23 mouse cellular contexts compared by ENCODE assay signal in the genomic region with DNA sequence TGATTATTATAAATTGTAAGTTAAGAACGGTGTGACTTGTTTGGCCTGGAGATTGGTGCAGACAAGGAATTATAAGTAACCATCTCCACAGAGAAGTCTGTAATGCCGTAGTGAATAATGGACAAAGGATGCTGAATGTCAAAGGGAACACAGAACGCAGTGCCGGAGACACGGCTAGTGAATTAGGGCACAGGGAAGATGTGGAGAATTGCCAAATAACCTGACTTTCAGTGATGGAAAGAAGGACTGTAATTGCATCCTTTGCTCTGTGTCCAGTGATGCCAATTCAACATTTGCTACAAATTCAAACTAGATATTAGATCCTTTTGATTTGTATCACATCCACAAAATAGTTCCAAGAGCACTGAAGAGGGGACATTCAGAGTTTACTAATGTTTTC.
"Had no signal": no experiment of that assay in that cellular context is flagged by ENCODE, and none has a peak within 500 bp of the region (broad histone marks: within the 10 kb centered on the region; RNA-seq: fewer than 3 reads in every experiment).

No protein-coding gene starts in this region.

- H3K27ac ChIP-seq: kidney, postnatal 0 days; layer of hippocampus, adult 2 months; limb, embryonic 10.5 days; limb, embryonic 13.5 days; liver, embryonic 12.5 days; liver, embryonic 15.5 days; lung, embryonic 15.5 days; midbrain, embryonic 10.5 days; midbrain, embryonic 13.5 days; neural tube, embryonic 12.5 days; neural tube, embryonic 15.5 days; stomach, embryonic 15.5 days had no signal

- H3K27me3 ChIP-seq: limb, embryonic 13.5 days; liver, embryonic 12.5 days; liver, embryonic 15.5 days; lung, embryonic 15.5 days; megakaryocyte, embryonic 14.5 days; midbrain, embryonic 13.5 days; neural tube, embryonic 12.5 days; neural tube, embryonic 15.5 days; stomach, embryonic 15.5 days had no signal

- ATAC-seq: liver, embryonic 12.5 days; midbrain, embryonic 13.5 days had no signal

- DNase-seq: kidney, postnatal 25 days; layer of hippocampus, adult 9-11 months; liver; lung, adult 18-20 months; lung, postnatal 10 days; lung, postnatal 36 days; right cerebral cortex, adult 18-20 months; right cerebral cortex, postnatal 25 days; spleen, adult 18-20 months; thymus, postnatal 25 days had no signal

- H3K4me1 ChIP-seq: limb, embryonic 10.5 days; limb, embryonic 13.5 days; liver, embryonic 12.5 days; liver, embryonic 15.5 days; lung, embryonic 15.5 days; megakaryocyte, embryonic 14.5 days; midbrain, embryonic 10.5 days; midbrain, embryonic 13.5 days; neural tube, embryonic 12.5 days; neural tube, embryonic 15.5 days; stomach, embryonic 15.5 days had no signal

- H3K4me3 ChIP-seq: layer of hippocampus, adult 2 months; limb, embryonic 10.5 days; limb, embryonic 13.5 days; liver, embryonic 12.5 days; liver, embryonic 15.5 days; lung, embryonic 15.5 days; megakaryocyte, embryonic 14.5 days; midbrain, embryonic 10.5 days; midbrain, embryonic 13.5 days; neural tube, embryonic 12.5 days; neural tube, embryonic 15.5 days; stomach, embryonic 15.5 days had no signal

- H3K9me3 ChIP-seq: limb, embryonic 10.5 days; limb, embryonic 13.5 days; liver, embryonic 12.5 days; liver, embryonic 15.5 days; lung, embryonic 15.5 days; megakaryocyte, embryonic 14.5 days; midbrain, embryonic 10.5 days; midbrain, embryonic 13.5 days; neural tube, embryonic 12.5 days; neural tube, embryonic 15.5 days; stomach, embryonic 15.5 days had no signal

- H3K9ac ChIP-seq: limb, embryonic 13.5 days; liver, embryonic 12.5 days; liver, embryonic 15.5 days; lung, embryonic 15.5 days; midbrain, embryonic 13.5 days; neural tube, embryonic 12.5 days; neural tube, embryonic 15.5 days; stomach, embryonic 15.5 days had no signal

- H3K4me2 ChIP-seq: limb, embryonic 13.5 days; liver, embryonic 12.5 days; liver, embryonic 15.5 days; lung, embryonic 15.5 days; midbrain, embryonic 13.5 days; neural tube, embryonic 12.5 days; neural tube, embryonic 15.5 days; stomach, embryonic 15.5 days had no signal

- H3K36me3 ChIP-seq: limb, embryonic 10.5 days; limb, embryonic 13.5 days; liver, embryonic 12.5 days; liver, embryonic 15.5 days; lung, embryonic 15.5 days; midbrain, embryonic 10.5 days; midbrain, embryonic 13.5 days; neural tube, embryonic 12.5 days; neural tube, embryonic 15.5 days; stomach, embryonic 15.5 days had no signal
